Mouse (Mus musculus) testis, adult 2 months (tissue): ENCODE results near the gene P2rx6.

Experiments
- CTCF ChIP-seq: fragments of 200-500 bp; IDR thresholded peaks from 2 replicates; pipeline ENCODE4 v1.5.1; 2012; ENCODE audit warnings: low read depth, mild to moderate bottlenecking, inconsistent platforms, low read length, moderate library complexity; ENCODE audit not compliant: control insufficient read depth, insufficient read depth, insufficient replicate concordance
- POLR2A ChIP-seq: fragments of 200-500 bp; IDR thresholded peaks from 2 replicates; pipeline ENCODE4 v1.6.1; 2012; ENCODE audit warnings: low read depth, mild to moderate bottlenecking, inconsistent platforms, low read length, moderate library complexity; ENCODE audit not compliant: control insufficient read depth

- TF ChIP-seq POLR2A (no peak), CTCF (no peak)
Observed at GRCm38 (mm10) chr16:17529981-17530586, 31.6 kb upstream of the P2rx6 start.
